Mouse (Mus musculus) heart, embryonic 14.5 days (tissue): ENCODE measurements around the gene Cryzl1. TPM values are rescaled to one million over a fixed set of nuclear protein-coding genes. Genes with fewer than 3 reads are reported as not detected.

Experiments
- ATAC-seq: fragments of 200-750 bp; cut with Nextera tagmentation; 2 replicates; pipeline ENCODE4 v1.8.0; 2017; ENCODE audit warnings: low read depth, moderate TSS enrichment; ENCODE audit not compliant: insufficient number of reproducible peaks, insufficient read depth, low FRiP score
- H3K27ac ChIP-seq, 2 experiments: fragments of 200-500 bp in 1 of 2; fragments of 300-500 bp in 1 of 2; sonication (generic) in 1 of 2; replicated peaks in 1 of 2; 2 replicates each; pipeline ENCODE4 v1.5.1; 2012 to 2014; ENCODE audit warnings: low read depth in 2 of 2, low read length in 2 of 2, control low read depth in 1 of 2, mild to moderate bottlenecking in 1 of 2, mixed read lengths in 1 of 2; ENCODE audit not compliant: control insufficient read depth in 1 of 2, insufficient read depth in 1 of 2
- H3K27me3 ChIP-seq: fragments of 300-500 bp; sonication (generic); 2 replicates; pipeline ENCODE4 v1.6.1; 2014; ENCODE audit warnings: mild to moderate bottlenecking, low read length, control low read depth; ENCODE audit not compliant: control insufficient read depth, insufficient read depth
- H3K36me3 ChIP-seq: fragments of 300-500 bp; sonication (generic); 2 replicates; pipeline ENCODE4 v1.6.1; 2014; ENCODE audit warnings: mild to moderate bottlenecking, control low read depth, low read length, mixed read lengths; ENCODE audit not compliant: control insufficient read depth, insufficient read depth
- H3K4me1 ChIP-seq, 2 experiments: fragments of 200-500 bp in 1 of 2; fragments of 300-500 bp in 1 of 2; sonication (generic) in 1 of 2; 2 replicates each; pipeline ENCODE4 v1.6.1; 2012 to 2014; ENCODE audit warnings: low read length in 2 of 2, control low read depth in 1 of 2, mixed read lengths in 1 of 2; ENCODE audit not compliant: control insufficient read depth in 2 of 2, insufficient read depth in 2 of 2
- H3K4me2 ChIP-seq: fragments of 300-500 bp; sonication (generic); 2 replicates; pipeline ENCODE4 v1.6.1; 2014; ENCODE audit warnings: mild to moderate bottlenecking, low read length
- H3K4me3 ChIP-seq, 2 experiments: fragments of 200-500 bp in 1 of 2; fragments of 300-500 bp in 1 of 2; sonication (generic) in 1 of 2; 2 replicates each; pipeline ENCODE4 v1.5.1; 2012 to 2014; ENCODE audit warnings: low read length in 2 of 2, mild to moderate bottlenecking in 2 of 2, control low read depth in 1 of 2, low read depth in 1 of 2, moderate library complexity in 1 of 2; ENCODE audit not compliant: control insufficient read depth in 1 of 2, insufficient read depth in 1 of 2
- H3K9ac ChIP-seq: fragments of 300-500 bp; sonication (generic); 2 replicates; pipeline ENCODE4 v1.6.1; 2014; ENCODE audit warnings: mild to moderate bottlenecking, low read length
- H3K9me3 ChIP-seq: fragments of 300-500 bp; sonication (generic); 2 replicates; pipeline ENCODE4 v1.6.1; 2016; ENCODE audit warnings: low read length, control low read depth; ENCODE audit not compliant: control insufficient read depth
- WGBS: fragments of 180-500 bp; shearing (Covaris S2); extraction: QIAGEN DNeasy Blood & Tissue Kit; methylation state at CpG from one replicate; pipeline ENCODE4 v1.1.7; 2014; 5-methylcytosine and 5-hydroxymethylcytosine counted together
- polyA plus RNA-seq: library from polyadenylated mRNA; unstranded; fragments of >200 nt; fragmentation: Nextera tagmentation; extraction: Ambion mirVana; gene quantifications from 2 replicates; pipeline ENCODE4 v1.2.1, GENCODE M21; 2014

Gene Cryzl1
- polyA plus RNA-seq, 1 experiment from 2014 or later = 60.3 TPM

GRCm38 (mm10) chr16:91688023-91688618 is 40.7 kb downstream of the Cryzl1 start:
- Histone ChIP-seq H3K27me3 (no peaks in the 10 kb centered on the region), H3K9me3 (no peaks in the 10 kb centered on the region), H3K9ac (peak overlapping the region; percentile 91), H3K4me3 (peak overlapping the region; percentile 65 to 88), H3K4me2 (peak overlapping the region; percentile 93), H3K36me3 (peaks cover 46% of the 10 kb centered on the region), H3K27ac (peak overlapping the region in 1 of 2 experiments; percentile 74; a peak in 2 of 4 replicates), H3K4me1 (peaks cover 2 to 5% of the 10 kb centered on the region in 2 experiments; a peak in 3 of 4 replicates)
- WGBS = 1% methylated on average over 35 of the region's 51 CpGs
- ATAC-seq = no peak; the same call in 1 of the 2 replicates

- H3K27ac ChIP-seq = no peak overlapping the region
- H3K4me3 ChIP-seq = no peak overlapping the region
- no peak overlapping the region for H3K4me2 ChIP-seq
- H3K9ac ChIP-seq = no peak overlapping the region
- peaks cover 2 to 5% of the 10 kb centered on the region in 2 experiments; a peak in 3 of 4 replicates for H3K4me1 ChIP-seq
- H3K9me3 ChIP-seq = no peaks in the 10 kb centered on the region
- ATAC-seq = no peak
- H3K27me3 ChIP-seq = no peaks in the 10 kb centered on the region
- 73% methylated on average over 5 of the region's 5 CpGs for WGBS
- peaks cover 55% of the 10 kb centered on the region for H3K36me3 ChIP-seq
Observed at GRCm38 (mm10) chr16:91686369-91686768, 42.4 kb downstream of the Cryzl1 start.

DNA sequence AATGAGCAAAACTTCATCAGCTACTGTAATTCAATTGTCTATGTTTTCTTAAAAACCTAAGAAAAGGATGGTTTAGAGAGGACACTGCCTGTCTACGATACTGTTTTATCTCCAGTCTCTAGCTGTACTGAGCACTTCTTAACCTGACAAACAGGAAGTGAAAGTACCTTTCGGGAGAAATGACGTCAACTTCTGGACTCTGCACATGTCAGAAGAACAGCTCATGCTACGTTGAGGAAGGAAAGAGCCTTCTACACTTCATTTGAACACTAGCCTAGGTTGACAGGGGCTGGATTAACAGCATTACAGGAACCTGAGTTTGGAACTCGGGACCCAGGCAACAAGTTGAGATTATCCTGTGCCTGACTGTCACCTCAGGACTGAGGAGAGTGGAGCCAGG is 43.2 kb downstream of the Cryzl1 start:
- Histone ChIP-seq H3K4me1 (peaks cover 2 to 5% of the 10 kb centered on the region in 2 experiments; a peak in 3 of 4 replicates), H3K9ac (no peak overlapping the region), H3K4me3 (no peak overlapping the region), H3K27me3 (no peaks in the 10 kb centered on the region), H3K9me3 (no peaks in the 10 kb centered on the region), H3K4me2 (no peak overlapping the region), H3K27ac (no peak overlapping the region), H3K36me3 (peaks cover 55% of the 10 kb centered on the region)
- WGBS = 76% methylated on average over 5 of the region's 5 CpGs
- no peak for ATAC-seq

GRCm38 (mm10) chr16:91680656-91681055 is 48.1 kb downstream of the Cryzl1 start:
- no peaks in the 10 kb centered on the region for H3K4me1 ChIP-seq

DNA sequence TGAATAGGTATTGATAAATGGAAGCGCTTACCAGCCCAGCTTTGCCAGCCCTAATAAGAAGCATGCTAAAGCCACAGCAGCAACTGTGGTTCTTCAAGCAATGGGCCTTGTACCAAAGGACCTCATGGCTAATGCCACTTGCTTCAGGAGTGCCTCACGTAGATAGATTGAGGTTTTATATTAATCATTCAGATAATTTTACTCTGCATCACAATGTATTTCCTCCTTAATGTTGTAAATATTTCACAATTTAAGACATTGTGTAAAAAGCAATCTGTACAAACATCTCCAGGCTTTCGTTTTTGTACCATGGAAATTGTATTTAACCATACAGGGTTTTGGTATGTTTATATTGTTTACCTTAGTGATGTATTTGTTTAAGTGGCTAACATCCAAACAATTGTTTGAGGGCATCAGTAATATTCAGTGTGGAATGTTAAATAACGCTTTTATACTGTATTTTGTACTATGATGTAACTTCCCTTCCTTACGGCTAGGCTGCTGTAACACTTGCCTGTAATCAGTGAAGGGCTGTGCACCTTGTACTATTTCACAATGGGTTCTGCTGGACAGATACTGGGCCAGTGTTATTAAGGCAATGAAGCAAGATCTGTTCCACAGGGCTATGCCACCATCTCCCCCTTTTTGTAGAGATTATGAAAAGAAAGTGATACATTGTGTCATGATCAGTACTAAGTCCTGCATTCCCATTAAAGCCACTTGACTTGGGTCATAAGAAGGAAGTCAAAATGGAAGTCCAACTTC is 50.4 kb downstream of the Cryzl1 start:
- H3K9ac ChIP-seq = no peak overlapping the region
- H3K4me1 ChIP-seq = no peaks in the 10 kb centered on the region
- no peak for ATAC-seq
- H3K36me3 ChIP-seq = peaks cover 98% of the 10 kb centered on the region
- no peak overlapping the region for H3K27ac ChIP-seq
- H3K4me2 ChIP-seq = no peak overlapping the region
- H3K4me3 ChIP-seq = no peak overlapping the region
- 85% methylated on average over 5 of the region's 5 CpGs for WGBS
- no peaks in the 10 kb centered on the region for H3K27me3 ChIP-seq
- H3K9me3 ChIP-seq = no peaks in the 10 kb centered on the region

More at GRCm38 (mm10) chr16:91680656-91681055, 48.1 kb downstream of the Cryzl1 start:
- Histone ChIP-seq H3K4me2 (no peak overlapping the region), H3K27me3 (no peaks in the 10 kb centered on the region), H3K9ac (no peak overlapping the region), H3K9me3 (no peaks in the 10 kb centered on the region), H3K36me3 (peaks cover 97% of the 10 kb centered on the region), H3K27ac (no peak overlapping the region), H3K4me3 (no peak overlapping the region)
- WGBS = 80% methylated on average over 5 of the region's 5 CpGs
- no peak for ATAC-seq

GRCm38 (mm10) chr16:91674500-91674899 is 54.3 kb downstream of the Cryzl1 start:
- WGBS = 78% methylated on average over 4 of the region's 4 CpGs
- Histone ChIP-seq H3K27ac (no peak overlapping the region), H3K4me3 (no peak overlapping the region), H3K36me3 (peaks cover 100% of the 10 kb centered on the region), H3K4me2 (no peak overlapping the region), H3K27me3 (no peaks in the 10 kb centered on the region), H3K9ac (no peak overlapping the region), H3K4me1 (no peaks in the 10 kb centered on the region), H3K9me3 (no peaks in the 10 kb centered on the region)
- ATAC-seq = no peak

DNA sequence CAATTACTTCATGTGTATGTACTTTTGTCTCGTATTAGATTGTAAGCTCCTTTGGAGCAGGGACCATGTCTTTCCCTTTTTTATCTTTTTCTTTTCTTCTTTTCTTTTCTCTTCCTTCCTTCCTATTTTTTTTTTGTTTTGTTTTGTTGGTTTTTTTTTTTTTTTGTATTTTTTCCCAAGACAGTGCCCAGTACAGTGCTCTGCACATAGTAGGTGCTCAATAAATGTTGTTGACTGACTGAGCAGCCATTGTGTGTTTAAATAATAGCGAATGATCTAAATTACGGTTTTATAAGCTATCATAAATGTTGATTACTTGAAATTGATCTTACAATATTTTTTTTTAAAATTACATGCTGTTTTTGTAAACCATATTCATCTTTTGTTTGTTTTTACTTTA is 65.0 kb downstream of the Cryzl1 start:
- Histone ChIP-seq H3K4me2 (no peak overlapping the region), H3K4me3 (no peak overlapping the region), H3K9ac (no peak overlapping the region), H3K4me1 (peaks cover 0 to 3% of the 10 kb centered on the region in 2 experiments; a peak in 1 of 4 replicates), H3K9me3 (no peaks in the 10 kb centered on the region), H3K36me3 (peaks cover 97% of the 10 kb centered on the region), H3K27ac (no peak overlapping the region), H3K27me3 (no peaks in the 10 kb centered on the region)
- 95% methylated on average over 3 of the region's 3 CpGs for WGBS
- no peak for ATAC-seq
